Mouse (Mus musculus): ENCODE data around the gene Polr2b. TPM values are rescaled to one million over a fixed set of nuclear protein-coding genes. Genes with fewer than 3 reads are reported as not detected.

The Polr2b gene
- polyA plus RNA-seq, 1 experiment from 2014 or later: 115 TPM

GRCm38 (mm10) chr5:77366313-77366712 is 56.4 kb downstream of the Polr2b start:
- Histone ChIP-seq H3K36me3 (ENCODE audit: control insufficient read depth, insufficient read depth, low read length) (no peaks in the 10 kb centered on the region), H3K4me2 (ENCODE audit: low read depth) (no peak overlapping the region), H3K27ac (ENCODE audit: low read depth, low read length) (no peak overlapping the region), H3K9me3 (ENCODE audit: control insufficient read depth, low read length) (no peaks in the 10 kb centered on the region), H3K27me3 (ENCODE audit: control insufficient read depth, insufficient read depth, low read length) (no peaks in the 10 kb centered on the region), H3K9ac (ENCODE audit: low read length) (no peak overlapping the region), H3K4me1 (ENCODE audit: control insufficient read depth, insufficient read depth, low read length) (no peaks in the 10 kb centered on the region), H3K4me3 (ENCODE audit: low read depth, low read length) (no peak overlapping the region)
- no peak for DNase-seq (ENCODE audit: low spot score)
- no peak for ATAC-seq (ENCODE audit: insufficient read depth, low FRiP score, low TSS enrichment)
- 87% methylated on average over 8 of the region's 8 CpGs for WGBS

GRCm38 (mm10) chr5:77367145-77367544 is 57.2 kb downstream of the Polr2b start:
- Histone ChIP-seq H3K9me3 (ENCODE audit: control insufficient read depth, low read length) (no peaks in the 10 kb centered on the region), H3K36me3 (ENCODE audit: control insufficient read depth, insufficient read depth, low read length) (no peaks in the 10 kb centered on the region), H3K9ac (ENCODE audit: low read length) (no peak overlapping the region), H3K27ac (ENCODE audit: low read depth, low read length) (no peak overlapping the region), H3K27me3 (ENCODE audit: control insufficient read depth, insufficient read depth, low read length) (no peaks in the 10 kb centered on the region), H3K4me2 (ENCODE audit: low read depth) (no peak overlapping the region), H3K4me1 (ENCODE audit: control insufficient read depth, insufficient read depth, low read length) (no peaks in the 10 kb centered on the region), H3K4me3 (ENCODE audit: low read depth, low read length) (no peak overlapping the region)
- DNase-seq (ENCODE audit: low spot score) (no peak), ATAC-seq (ENCODE audit: insufficient read depth, low FRiP score, low TSS enrichment) (no peak)
- 91% methylated on average over 1 of the region's 1 CpGs for WGBS

- no peak overlapping the region for H3K27ac ChIP-seq (ENCODE audit: low read depth, low read length)
- DNase-seq (ENCODE audit: low spot score): no peak
- no peaks in the 10 kb centered on the region for H3K27me3 ChIP-seq (ENCODE audit: control insufficient read depth, insufficient read depth, low read length)
- no peaks in the 10 kb centered on the region for H3K4me1 ChIP-seq (ENCODE audit: control insufficient read depth, insufficient read depth, low read length)
- no peaks in the 10 kb centered on the region for H3K9me3 ChIP-seq (ENCODE audit: control insufficient read depth, low read length)
- no peaks in the 10 kb centered on the region for H3K36me3 ChIP-seq (ENCODE audit: control insufficient read depth, insufficient read depth, low read length)
- H3K4me2 ChIP-seq (ENCODE audit: low read depth): no peak overlapping the region
- no peak overlapping the region for H3K9ac ChIP-seq (ENCODE audit: low read length)
- no peak for ATAC-seq (ENCODE audit: insufficient read depth, low FRiP score, low TSS enrichment)
- no peak overlapping the region for H3K4me3 ChIP-seq (ENCODE audit: low read depth, low read length)
- WGBS: 59% methylated on average over 12 of the region's 12 CpGs
These were observed 57.7 kb downstream of the Polr2b start for GRCm38 (mm10) chr5:77367682-77368081.

- no peak for ATAC-seq (ENCODE audit: insufficient read depth, low FRiP score, low TSS enrichment)
- 46% methylated on average over 7 of the region's 7 CpGs for WGBS
- no peak overlapping the region for H3K27ac ChIP-seq (ENCODE audit: low read depth, low read length)
- H3K36me3 ChIP-seq (ENCODE audit: control insufficient read depth, insufficient read depth, low read length): no peaks in the 10 kb centered on the region
- no peak for DNase-seq (ENCODE audit: low spot score)
- no peaks in the 10 kb centered on the region for H3K27me3 ChIP-seq (ENCODE audit: control insufficient read depth, insufficient read depth, low read length)
- H3K4me2 ChIP-seq (ENCODE audit: low read depth): no peak overlapping the region
- no peaks in the 10 kb centered on the region for H3K4me1 ChIP-seq (ENCODE audit: control insufficient read depth, insufficient read depth, low read length)
- no peak overlapping the region for H3K4me3 ChIP-seq (ENCODE audit: low read depth, low read length)
- no peak overlapping the region for H3K9ac ChIP-seq (ENCODE audit: low read length)
- no peaks in the 10 kb centered on the region for H3K9me3 ChIP-seq (ENCODE audit: control insufficient read depth, low read length)
These were observed 58.2 kb downstream of the Polr2b start for GRCm38 (mm10) chr5:77368194-77368593.

GRCm38 (mm10) chr5:77369394-77369793 is 59.4 kb downstream of the Polr2b start:
- Histone ChIP-seq H3K9me3 (ENCODE audit: control insufficient read depth, low read length) (no peaks in the 10 kb centered on the region), H3K9ac (ENCODE audit: low read length) (no peak overlapping the region), H3K4me1 (ENCODE audit: control insufficient read depth, insufficient read depth, low read length) (no peaks in the 10 kb centered on the region), H3K4me2 (ENCODE audit: low read depth) (no peak overlapping the region), H3K27me3 (ENCODE audit: control insufficient read depth, insufficient read depth, low read length) (no peaks in the 10 kb centered on the region), H3K4me3 (ENCODE audit: low read depth, low read length) (no peak overlapping the region), H3K36me3 (ENCODE audit: control insufficient read depth, insufficient read depth, low read length) (no peaks in the 10 kb centered on the region), H3K27ac (ENCODE audit: low read depth, low read length) (no peak overlapping the region)
- DNase-seq (ENCODE audit: low spot score) (no peak), ATAC-seq (ENCODE audit: insufficient read depth, low FRiP score, low TSS enrichment) (no peak)
- 83% methylated on average over 5 of the region's 5 CpGs for WGBS

- DNase-seq (ENCODE audit: low spot score) (no peak), ATAC-seq (ENCODE audit: insufficient read depth, low FRiP score, low TSS enrichment) (no peak)
- H3K36me3 ChIP-seq (ENCODE audit: control insufficient read depth, insufficient read depth, low read length): no peaks in the 10 kb centered on the region
- H3K4me3 ChIP-seq (ENCODE audit: low read depth, low read length): no peak overlapping the region
- no peaks in the 10 kb centered on the region for H3K4me1 ChIP-seq (ENCODE audit: control insufficient read depth, insufficient read depth, low read length)
- 86% methylated on average over 5 of the region's 5 CpGs for WGBS
- H3K4me2 ChIP-seq (ENCODE audit: low read depth): no peak overlapping the region
- no peak overlapping the region for H3K27ac ChIP-seq (ENCODE audit: low read depth, low read length)
- no peaks in the 10 kb centered on the region for H3K9me3 ChIP-seq (ENCODE audit: control insufficient read depth, low read length)
- no peak overlapping the region for H3K9ac ChIP-seq (ENCODE audit: low read length)
- no peaks in the 10 kb centered on the region for H3K27me3 ChIP-seq (ENCODE audit: control insufficient read depth, insufficient read depth, low read length)
These were observed 60.5 kb downstream of the Polr2b start for GRCm38 (mm10) chr5:77370378-77370892.

- H3K27ac ChIP-seq (ENCODE audit: low read depth, low read length): no peak overlapping the region
- DNase-seq (ENCODE audit: low spot score) (no peak), ATAC-seq (ENCODE audit: insufficient read depth, low FRiP score, low TSS enrichment) (no peak)
- H3K4me2 ChIP-seq (ENCODE audit: low read depth): no peak overlapping the region
- H3K36me3 ChIP-seq (ENCODE audit: control insufficient read depth, insufficient read depth, low read length): no peaks in the 10 kb centered on the region
- no peaks in the 10 kb centered on the region for H3K27me3 ChIP-seq (ENCODE audit: control insufficient read depth, insufficient read depth, low read length)
- WGBS: 79% methylated on average over 7 of the region's 7 CpGs
- no peaks in the 10 kb centered on the region for H3K9me3 ChIP-seq (ENCODE audit: control insufficient read depth, low read length)
- no peak overlapping the region for H3K4me3 ChIP-seq (ENCODE audit: low read depth, low read length)
- no peaks in the 10 kb centered on the region for H3K4me1 ChIP-seq (ENCODE audit: control insufficient read depth, insufficient read depth, low read length)
- H3K9ac ChIP-seq (ENCODE audit: low read length): no peak overlapping the region
These were observed 62.3 kb downstream of the Polr2b start for GRCm38 (mm10) chr5:77372242-77372641.

GRCm38 (mm10) chr5:77372778-77373177 is 62.8 kb downstream of the Polr2b start:
- no peak overlapping the region for H3K9ac ChIP-seq (ENCODE audit: low read length)
- H3K27ac ChIP-seq (ENCODE audit: low read depth, low read length): no peak overlapping the region
- H3K4me3 ChIP-seq (ENCODE audit: low read depth, low read length): no peak overlapping the region
- H3K27me3 ChIP-seq (ENCODE audit: control insufficient read depth, insufficient read depth, low read length): no peaks in the 10 kb centered on the region
- 74% methylated on average over 6 of the region's 6 CpGs for WGBS
- no peaks in the 10 kb centered on the region for H3K9me3 ChIP-seq (ENCODE audit: control insufficient read depth, low read length)
- ATAC-seq (ENCODE audit: insufficient read depth, low FRiP score, low TSS enrichment) (no peak), DNase-seq (ENCODE audit: low spot score) (no peak)
- no peak overlapping the region for H3K4me2 ChIP-seq (ENCODE audit: low read depth)
- no peaks in the 10 kb centered on the region for H3K36me3 ChIP-seq (ENCODE audit: control insufficient read depth, insufficient read depth, low read length)
- H3K4me1 ChIP-seq (ENCODE audit: control insufficient read depth, insufficient read depth, low read length): no peaks in the 10 kb centered on the region

- Histone ChIP-seq H3K4me1 (ENCODE audit: control insufficient read depth, insufficient read depth, low read length) (no peaks in the 10 kb centered on the region), H3K9me3 (ENCODE audit: control insufficient read depth, low read length) (no peaks in the 10 kb centered on the region), H3K27ac (ENCODE audit: low read depth, low read length) (no peak overlapping the region), H3K36me3 (ENCODE audit: control insufficient read depth, insufficient read depth, low read length) (no peaks in the 10 kb centered on the region), H3K9ac (ENCODE audit: low read length) (no peak overlapping the region), H3K4me2 (ENCODE audit: low read depth) (no peak overlapping the region), H3K27me3 (ENCODE audit: control insufficient read depth, insufficient read depth, low read length) (no peaks in the 10 kb centered on the region), H3K4me3 (ENCODE audit: low read depth, low read length) (no peak overlapping the region)
- ATAC-seq (ENCODE audit: insufficient read depth, low FRiP score, low TSS enrichment) (no peak), DNase-seq (ENCODE audit: low spot score) (no peak)
- 76% methylated on average over 3 of the region's 3 CpGs for WGBS
These were observed 65.0 kb downstream of the Polr2b start for GRCm38 (mm10) chr5:77374945-77375344.
